Comparison of ENCODE assay signal across 8 mouse cellular contexts in genomic region chr19:44021502-44021901, GRCm38 (mm10). TPM values are rescaled to one million over a fixed set of nuclear protein-coding genes. Genes with fewer than 3 reads are reported as not detected.
DNase-seq lines count a peak whose midpoint lies in the region; ATAC-seq and TF ChIP-seq lines count a peak whose summit lies in the region.

No protein-coding gene starts in this region.

- no peaks in the 10 kb centered on the region for H3K36me3 ChIP-seq in lung, embryonic 14.5 days (ENCODE audit: insufficient read depth)
- H3K36me3 ChIP-seq in limb, embryonic 10.5 days, result no peaks in the 10 kb centered on the region

- ATAC-seq in lung, embryonic 14.5 days (ENCODE audit: insufficient read depth), result peak; percentile 49

- no peaks in the 10 kb centered on the region for H3K9me3 ChIP-seq in lung, embryonic 14.5 days (ENCODE audit: low read depth, low read length)
- no peaks in the 10 kb centered on the region for H3K9me3 ChIP-seq in limb, embryonic 10.5 days (replicated peaks)

- intact Hi-C loops in heart, postnatal 25 days (cut with DNase I), result no loop called here

- DNase-seq in urinary bladder, postnatal 14 days (ENCODE audit: low spot score), result peak; percentile 62
- DNase-seq in urinary bladder, adult 2 months (ENCODE audit: low spot score), result no peak
- DNase-seq in heart, postnatal 25 days (ENCODE audit: low spot score), result peak; percentile 58
- peak; percentile 88 for DNase-seq in lung, embryonic 14.5 days
- no peak for DNase-seq in right cerebral cortex, adult 2 months (ENCODE audit: low spot score in 2 of 2)
- no peak for DNase-seq in cerebellum, postnatal 14 days
- no peak for DNase-seq in cerebellum, adult 11-12 months
- no peak for DNase-seq in limb, embryonic 10.5 days (ENCODE audit: low spot score)

- H3K4me2 ChIP-seq in lung, embryonic 14.5 days, result no peak overlapping the region

- no peaks in the 10 kb centered on the region for H3K27me3 ChIP-seq in lung, embryonic 14.5 days (ENCODE audit: insufficient read depth, low read length)
- H3K27me3 ChIP-seq in limb, embryonic 10.5 days (ENCODE audit: low read depth, poor library complexity, severe bottlenecking), result no peaks in the 10 kb centered on the region

- H3K9ac ChIP-seq in lung, embryonic 14.5 days, result no peak overlapping the region

- H3K4me3 ChIP-seq in lung, embryonic 14.5 days (ENCODE audit: low read depth, low read length), result no peak overlapping the region
- H3K4me3 ChIP-seq in limb, embryonic 10.5 days, result no peak overlapping the region

- TF ChIP-seq CTCF in lung, embryonic 14.5 days (IDR thresholded peaks at IDR 0.05; ENCODE audit: low read depth), result no peak

- WGBS in lung, embryonic 14.5 days, result 68% methylated on average over 4 of the region's 4 CpGs
- 91% methylated on average over 4 of the region's 4 CpGs for WGBS in limb, embryonic 10.5 days

- H3K27ac ChIP-seq in lung, embryonic 14.5 days (ENCODE audit: low read depth), result no peak overlapping the region
- no peak overlapping the region for H3K27ac ChIP-seq in limb, embryonic 10.5 days

- H3K4me1 ChIP-seq in lung, embryonic 14.5 days (ENCODE audit: insufficient read depth), result no peaks in the 10 kb centered on the region
- peaks cover 6% of the 10 kb centered on the region; the same call in 1 of the 2 replicates for H3K4me1 ChIP-seq in limb, embryonic 10.5 days

RNA-seq across cellular contexts. Expression of gene Cyp2c23, which starts 7.5 kb away (rescaled TPM):
- 2.2 and 2.5 TPM in 2 replicates for polyA plus RNA-seq in urinary bladder, adult 2 months (2012; rRNA removed)
- total RNA-seq in heart, postnatal 25 days (2021), result not detected
- polyA plus RNA-seq in lung, embryonic 14.5 days (2014; fragmentation: Nextera tagmentation; extraction: Ambion mirVana), result 0.41 and 0.42 TPM in 2 replicates
- not detected in 2 replicates for polyA plus RNA-seq in limb, embryonic 10.5 days (2016; fragmentation: Nextera tagmentation; extraction: Ambion mirVana)

RNA-seq across cellular contexts. Expression of gene Cpn1, which starts 35.1 kb away (rescaled TPM):
- 0.18 and 0.21 TPM in 2 replicates for polyA plus RNA-seq in urinary bladder, adult 2 months (2012; rRNA removed)
- under 1 TPM; 0.16 to 0.31 TPM for total RNA-seq in heart, postnatal 25 days (2021)
- polyA plus RNA-seq in lung, embryonic 14.5 days (2014; fragmentation: Nextera tagmentation; extraction: Ambion mirVana), result 5.4 and 7.5 TPM in 2 replicates
- polyA plus RNA-seq in limb, embryonic 10.5 days (2016; fragmentation: Nextera tagmentation; extraction: Ambion mirVana), result 0.10 TPM in 1 of 2 replicates, not detected in the other

RNA-seq across cellular contexts. Expression of gene Erlin1, which starts 48.1 kb away (rescaled TPM):
- 21.8 and 29.5 TPM in 2 replicates for polyA plus RNA-seq in urinary bladder, adult 2 months (2012; rRNA removed)
- total RNA-seq in heart, postnatal 25 days (2021), result 1 to 10 TPM; 6.7 TPM
- polyA plus RNA-seq in lung, embryonic 14.5 days (2014; fragmentation: Nextera tagmentation; extraction: Ambion mirVana), result 30.8 and 34.8 TPM in 2 replicates
- 20.7 and 22.6 TPM in 2 replicates for polyA plus RNA-seq in limb, embryonic 10.5 days (2016; fragmentation: Nextera tagmentation; extraction: Ambion mirVana)

Comparison
In these comparisons a context has a peak if more than half of its experiments do, and no peak if none do; other contexts are left out.
1. DNase-seq: peak in urinary bladder, postnatal 14 days (single experiment), heart, postnatal 25 days (single experiment) and lung, embryonic 14.5 days (single experiment); none in urinary bladder, adult 2 months (single experiment), right cerebral cortex, adult 2 months (0 of 2), cerebellum, postnatal 14 days (0 of 2), cerebellum, adult 11-12 months (single experiment) and limb, embryonic 10.5 days (single experiment).